Mouse (Mus musculus) left cerebral cortex, postnatal 14 days (tissue): ENCODE measurements around the gene Iqgap1. TPM values are rescaled to one million over a fixed set of nuclear protein-coding genes. Genes with fewer than 3 reads are reported as not detected.

Experiments
- DNase-seq, 2 experiments: peaks; one replicate each; pipeline ENCODE4 v3.0.0; 2021 to 2022; ENCODE audit warnings: low spot score in 2 of 2, mixed read lengths in 1 of 2
- intact Hi-C: fragments of 180-260 bp; cut with DNase I; formaldehyde crosslinking; loops from one replicate; pipeline ENCODE4 v1.15.1; 2025
- long read RNA-seq, 2 experiments: library from polyadenylated mRNA; stranded (forward); transcript quantifications; one replicate each; pipeline ENCODE4 v2.0.0; 2021
- total RNA-seq, 2 experiments: library from RNA; stranded (reverse); gene quantifications; 2 replicates each; pipeline ENCODE4 v1.2.3; 2021

Iqgap1 gene
- 10 to 100 TPM; 22.6 to 27.0 TPM for total RNA-seq
- long read RNA-seq, experiment 1, partial matches to known transcripts = 4 of 5 reads
- long read RNA-seq, experiment 1, other reads (novel, unspliced or antisense) = 1 of 5 reads
- long read RNA-seq, experiment 2, full-length matches to known transcripts = 2 of 8 reads
- long read RNA-seq, experiment 2, partial matches to known transcripts = 4 of 8 reads
- long read RNA-seq, experiment 2, other reads (novel, unspliced or antisense) = 2 of 8 reads

DNA sequence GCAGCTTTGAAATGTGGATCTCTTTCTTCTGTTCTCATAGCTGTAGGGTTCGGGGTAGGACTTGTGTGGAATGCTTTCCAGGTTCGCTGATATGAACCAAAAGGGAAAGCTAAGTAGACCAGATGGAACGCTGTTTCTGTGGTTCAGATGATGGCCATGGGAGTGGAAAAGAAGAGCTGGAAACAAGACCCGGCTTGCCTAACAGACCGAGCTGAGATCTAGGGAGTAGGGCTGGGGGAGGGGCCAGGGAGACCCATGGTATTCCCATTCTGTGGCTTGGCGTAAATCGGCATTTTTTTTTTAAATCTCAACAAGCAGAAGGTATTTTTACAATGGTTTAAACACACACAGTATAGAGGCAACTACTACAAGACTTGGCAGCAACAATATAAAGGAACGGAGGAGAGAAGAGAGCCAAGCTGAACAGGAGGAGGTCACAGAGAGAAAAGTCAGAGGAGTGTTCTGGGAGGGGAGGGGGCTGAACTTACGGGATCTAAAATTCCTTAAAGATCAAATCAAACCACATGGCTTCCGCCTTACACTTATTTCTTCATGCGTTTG, at the start of gene Iqgap1:
Gene Iqgap1, minus strand, starts transcription at position 132 of the 561 bp plus-strand sequence.
- no peak for DNase-seq
- intact Hi-C loops = no loop called here

DNA sequence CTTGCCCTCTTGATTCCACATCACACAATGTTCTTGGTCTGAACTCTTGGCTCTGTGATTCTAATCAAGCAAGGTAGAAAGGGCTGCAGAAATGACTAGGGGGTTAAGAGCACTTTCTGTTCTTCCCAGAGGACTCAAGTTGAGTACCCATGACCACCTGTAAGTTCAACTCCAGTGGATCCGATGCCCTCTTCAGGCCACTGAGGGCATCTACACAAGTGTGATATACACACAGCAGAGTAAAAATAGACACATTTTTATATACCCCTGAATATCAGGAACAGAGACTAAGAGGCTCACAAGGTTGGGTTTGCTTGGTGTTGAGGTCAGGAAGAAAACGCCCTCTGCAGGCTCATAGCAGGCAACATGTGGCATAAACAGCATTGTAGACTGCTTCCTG, 47.9 kb upstream of the Iqgap1 start:
- no peak for DNase-seq
- intact Hi-C loops = no loop called here

GRCm38 (mm10) chr7:80873038-80873437, 47.3 kb upstream of the Iqgap1 start:
- DNase-seq = no peak
- intact Hi-C loops = no loop called here

GRCm38 (mm10) chr7:80868686-80869085, 42.9 kb upstream of the Iqgap1 start:
- no peak for DNase-seq
- intact Hi-C loops = no loop called here

DNA sequence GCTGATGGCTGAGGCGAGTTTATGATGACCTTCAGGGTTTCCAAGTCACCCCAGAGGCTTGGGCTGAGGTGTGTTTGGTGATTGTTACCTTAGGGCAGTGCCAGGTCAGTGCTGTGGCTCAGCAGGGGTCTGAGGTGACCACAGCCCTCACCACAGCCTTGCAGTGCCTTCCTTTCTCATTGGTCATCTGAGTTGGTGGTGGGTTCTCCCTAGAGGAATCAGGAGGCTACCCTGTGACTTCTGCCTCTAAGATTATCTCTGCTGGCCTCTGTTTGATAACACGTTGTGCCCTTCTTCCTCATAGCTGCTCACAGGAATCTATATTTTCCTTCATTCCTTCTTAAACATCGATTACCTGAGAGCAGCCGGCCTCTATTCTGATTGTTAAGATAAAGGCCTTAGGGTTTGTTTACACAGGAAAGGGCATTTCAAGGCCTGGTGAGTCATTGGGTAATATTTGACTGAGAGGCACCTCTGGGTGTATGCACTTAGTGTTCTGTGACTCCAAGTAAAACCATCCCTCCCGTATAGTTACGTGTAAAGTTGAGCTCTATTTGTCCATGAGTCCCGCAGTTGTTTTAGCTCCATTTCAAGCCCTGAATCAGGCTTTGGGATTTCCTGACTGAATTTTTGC, 40.9 kb upstream of the Iqgap1 start:
- intact Hi-C loops = no loop called here
- DNase-seq = no peak

GRCm38 (mm10) chr7:80865521-80865920, 39.7 kb upstream of the Iqgap1 start:
- intact Hi-C loops = no loop called here

GRCm38 (mm10) chr7:80864831-80865230, 39.1 kb upstream of the Iqgap1 start:
- intact Hi-C loops = no loop called here
- no peak for DNase-seq

More at GRCm38 (mm10) chr7:80865521-80865920, 39.7 kb upstream of the Iqgap1 start:
- no peak for DNase-seq

DNA sequence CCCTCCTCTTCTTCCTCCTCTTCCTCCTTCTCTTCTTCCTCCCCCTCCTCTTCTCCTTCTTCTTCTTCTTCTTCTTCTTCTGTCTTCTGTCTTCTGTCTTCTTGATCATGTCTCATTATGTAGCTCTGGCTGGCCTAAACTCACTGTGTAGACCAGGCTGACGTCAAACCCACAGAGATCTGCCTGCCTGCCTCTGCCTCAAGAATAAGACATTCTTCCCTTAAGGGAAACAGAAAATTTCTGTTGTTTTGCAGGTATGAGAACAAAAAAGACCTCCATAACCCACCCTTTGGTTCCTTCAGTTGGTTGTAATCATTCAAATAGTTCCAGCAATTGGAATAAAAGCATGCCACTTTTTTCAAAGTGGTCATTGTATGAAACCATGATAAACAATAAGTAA, 38.4 kb upstream of the Iqgap1 start:
- no peak for DNase-seq
- intact Hi-C loops = no loop called here

DNA sequence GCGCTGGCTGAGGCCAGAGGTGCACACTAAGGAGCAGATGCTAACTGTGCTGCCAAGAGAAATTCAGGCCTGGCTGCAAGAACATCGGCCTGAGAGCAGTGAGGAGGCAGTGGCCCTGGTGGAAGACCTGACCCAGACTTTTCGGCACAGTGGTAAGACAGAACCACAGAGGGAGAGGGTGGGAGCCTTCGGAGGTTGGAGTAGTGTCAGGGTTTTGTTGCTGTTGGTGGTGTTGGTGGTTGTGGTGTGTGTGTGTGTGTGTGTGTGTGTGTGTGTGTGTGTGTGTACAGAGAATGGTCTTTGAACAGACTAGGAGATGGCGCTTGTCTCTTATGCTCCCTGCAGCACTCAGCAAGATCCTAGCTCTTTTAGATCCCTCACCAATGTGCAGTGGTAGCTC, 37.7 kb upstream of the Iqgap1 start:
- intact Hi-C loops = no loop called here
- DNase-seq = no peak

- intact Hi-C loops = no loop called here
- DNase-seq = no peak
These were observed 36.7 kb upstream of the Iqgap1 start for GRCm38 (mm10) chr7:80862475-80862874.

GRCm38 (mm10) chr7:80860729-80861274, 35.0 kb upstream of the Iqgap1 start, which contains the start of gene Zscan2:
Zscan2 (plus strand) TSS chr7:80860920.
- intact Hi-C loops = no loop called here
- DNase-seq = peak; percentile 90 to 95

GRCm38 (mm10) chr7:80860227-80860626, 34.5 kb upstream of the Iqgap1 start:
- intact Hi-C loops = no loop called here
- DNase-seq = peak in 1 of 2 experiments; percentile 50

- peak; percentile 77 to 85 for DNase-seq
- intact Hi-C loops = loop anchor here (2.0 kb wide), 1 partner anchor 300 kb away; no protein-coding TSS in a partner anchor
These were observed 31.4 kb upstream of the Iqgap1 start for GRCm38 (mm10) chr7:80857181-80857580.

- DNase-seq = no peak
- intact Hi-C loops = no loop called here
These were observed 29.5 kb upstream of the Iqgap1 start for GRCm38 (mm10) chr7:80855316-80855715.

DNA sequence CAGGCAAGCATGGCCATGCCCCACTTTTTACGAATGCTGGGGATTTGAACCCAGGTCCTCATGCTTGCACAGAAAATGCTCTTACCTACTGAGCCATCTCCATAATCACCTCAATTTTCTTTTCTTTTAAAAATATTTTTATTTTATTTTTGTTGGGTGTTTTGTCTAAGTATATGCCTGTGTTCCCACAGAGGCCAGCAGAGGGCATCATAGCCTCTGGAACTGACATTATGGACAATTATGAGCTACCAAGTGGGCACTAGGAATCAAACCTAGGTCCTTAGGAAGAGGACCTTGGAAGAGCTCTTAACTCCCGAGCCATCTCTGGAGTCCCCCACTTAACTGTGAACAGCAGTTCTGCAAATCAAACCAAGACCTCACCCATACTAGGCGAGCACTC, 27.4 kb upstream of the Iqgap1 start:
- no peak for DNase-seq
- intact Hi-C loops = no loop called here

GRCm38 (mm10) chr7:80850520-80850919, 24.7 kb upstream of the Iqgap1 start:
- DNase-seq = no peak
- intact Hi-C loops = no loop called here

DNA sequence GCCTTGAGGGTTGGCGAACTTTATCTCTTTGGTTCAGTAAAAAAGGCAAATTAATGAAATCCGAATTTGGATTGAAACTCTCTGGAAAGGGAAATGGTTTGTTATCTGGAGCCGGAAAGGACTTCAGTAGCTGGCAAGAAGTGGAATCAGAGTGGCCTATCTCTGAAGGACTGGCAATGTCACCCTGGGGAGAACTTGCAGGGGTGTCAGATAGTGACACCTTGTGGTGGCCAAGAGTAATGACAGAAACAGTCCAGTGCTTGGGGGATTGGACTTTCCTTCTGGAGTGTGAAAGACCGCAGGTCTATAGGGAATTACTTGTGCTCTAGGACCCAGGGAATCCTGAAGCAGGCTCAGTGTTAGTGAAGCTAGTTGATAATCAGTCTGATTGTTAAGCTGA, 23.9 kb upstream of the Iqgap1 start:
- peak in 1 of 2 experiments; percentile 52 for DNase-seq
- intact Hi-C loops = loop anchor here (5.0 kb wide), 2 partner anchors 47 to 107 kb away; no protein-coding TSS in a partner anchor

DNA sequence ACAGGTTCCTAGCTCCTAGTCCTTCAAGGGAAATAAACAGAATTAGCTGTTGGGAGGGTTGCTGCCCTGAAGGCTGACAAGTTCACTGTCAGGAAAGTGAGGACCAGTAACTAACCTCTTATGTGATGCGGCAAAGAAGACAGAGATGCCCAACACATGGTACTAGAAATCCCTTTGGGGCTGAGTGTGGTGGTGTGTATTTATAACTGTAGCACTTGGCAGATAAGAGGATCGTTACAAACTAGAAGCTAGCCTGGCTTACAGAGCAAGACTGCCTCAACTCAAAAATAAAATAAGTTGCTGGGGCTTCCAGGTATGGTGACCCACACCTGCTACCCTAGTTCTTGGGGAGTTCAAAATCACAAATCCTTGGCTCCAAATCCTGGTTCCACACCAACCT, 23.5 kb upstream of the Iqgap1 start:
- intact Hi-C loops = loop anchor here (5.0 kb wide), 2 partner anchors 47 to 107 kb away; no protein-coding TSS in a partner anchor
- no peak for DNase-seq

GRCm38 (mm10) chr7:80846709-80847108, 20.9 kb upstream of the Iqgap1 start:
- intact Hi-C loops = loop anchor here (5.0 kb wide), 2 partner anchors 44 to 104 kb away; no protein-coding TSS in a partner anchor
- DNase-seq = no peak

DNA sequence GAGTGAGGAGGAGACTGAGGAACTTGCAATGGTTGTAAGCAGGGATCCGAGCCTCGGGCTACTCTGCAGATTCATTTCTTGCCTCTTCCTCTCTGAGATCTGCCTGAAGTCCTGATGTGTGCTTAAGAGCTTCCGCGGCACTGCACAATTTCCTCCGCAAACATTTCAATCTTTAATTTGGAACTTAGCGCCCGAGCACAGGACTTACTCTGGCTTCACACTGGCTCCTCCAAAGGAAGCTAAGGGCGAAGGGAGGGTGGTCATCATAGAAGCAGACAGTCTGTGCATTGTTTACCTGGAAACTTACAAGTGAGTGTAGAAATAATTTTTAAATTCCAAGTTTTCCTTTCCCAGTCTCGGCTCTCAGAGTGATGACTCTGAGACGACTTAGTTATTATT, 20.5 kb upstream of the Iqgap1 start:
- no peak for DNase-seq
- intact Hi-C loops = loop anchor here (5.0 kb wide), 2 partner anchors 44 to 104 kb away; no protein-coding TSS in a partner anchor
